Mouse (Mus musculus): ENCODE measurements around the gene Slc34a3. TPM values are rescaled to one million over a fixed set of nuclear protein-coding genes. Genes with fewer than 3 reads are reported as not detected.

Gene Slc34a3
- total RNA-seq, 1 experiment, result 0.67 TPM

- Histone ChIP-seq H3K9ac (ENCODE audit: insufficient read depth, low read depth, low read length, poor library complexity, severe bottlenecking) (peak overlapping the region; percentile 70), H3K4me3 (ENCODE audit: insufficient read depth in 1 of 2, low read depth in 1 of 2, low read length in 2 of 2, poor library complexity in 1 of 2, severe bottlenecking in 1 of 2) (peak overlapping the region; percentile 58 to 61), H3K36me3 (ENCODE audit: control insufficient read depth, insufficient read depth, low read length, poor library complexity, severe bottlenecking) (peaks cover 6% of the 10 kb centered on the region), H3K9me3 (ENCODE audit: control insufficient read depth, insufficient read depth, low read depth, low read length) (no peaks in the 10 kb centered on the region), H3K27ac (ENCODE audit: insufficient read depth, low read depth, low read length, poor library complexity, severe bottlenecking) (peak overlapping the region; percentile 68), H3K4me1 (ENCODE audit: control insufficient read depth in 2 of 2, insufficient read depth in 2 of 2, low read length in 2 of 2, poor library complexity in 1 of 2) (peaks cover 9 to 24% of the 10 kb centered on the region in 2 experiments; a peak in 3 of 4 replicates)
- TF ChIP-seq ZNF384 (IDR thresholded peaks at IDR 0.05; ENCODE audit: low read depth, low read length) (no peak), MAFK (IDR thresholded peaks at IDR 0.05; ENCODE audit: insufficient read depth, low read depth, low read length) (0 out of 2 replicates have a peak, but pooled peaks have one; percentile 20), ZC3H11A (IDR thresholded peaks at IDR 0.05; ENCODE audit: borderline replicate concordance, low read depth, low read length) (no peak), HCFC1 (IDR thresholded peaks at IDR 0.05; ENCODE audit: borderline replicate concordance, insufficient read depth, low read length) (peak; percentile 71; the same call in 1 of the 2 replicates)
- DNase-seq (ENCODE audit: low read depth, low spot score), result peak; percentile 82
- in situ Hi-C loops (cut with MboI; ENCODE audit: low sequenced_read_pairs in 2 of 2, unreplicated experiment in 2 of 2), result no loop called here
Measured at GRCm38 (mm10) chr2:25228431-25228889, 5.7 kb downstream of the Slc34a3 start.

GRCm38 (mm10) chr2:25227406-25227805 is 6.8 kb downstream of the Slc34a3 start:
- H3K27ac ChIP-seq (ENCODE audit: insufficient read depth, low read depth, low read length, poor library complexity, severe bottlenecking), result no peak overlapping the region
- DNase-seq (ENCODE audit: low read depth, low spot score), result no peak

DNA sequence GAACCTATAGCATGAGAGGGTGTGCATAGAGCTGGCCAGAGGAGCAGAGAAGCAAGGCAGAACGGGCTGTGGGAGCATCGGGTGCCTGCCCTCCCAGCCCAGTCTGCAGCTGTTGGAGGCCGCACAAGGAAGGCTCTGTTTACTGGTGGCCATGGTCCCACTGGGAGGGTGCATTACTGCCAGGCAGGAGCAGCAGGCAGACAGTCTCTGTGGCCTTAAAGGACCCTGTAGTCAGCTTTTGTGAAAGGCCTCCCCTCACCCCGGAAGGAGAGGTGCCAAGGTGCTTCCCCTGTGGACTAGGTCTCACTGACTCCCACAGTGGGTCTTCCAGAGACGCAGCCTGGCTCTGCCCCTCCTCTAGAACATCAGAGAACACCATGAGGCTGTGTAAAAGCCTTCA is 7.3 kb downstream of the Slc34a3 start:
- H3K4me1 ChIP-seq (ENCODE audit: control insufficient read depth in 2 of 2, insufficient read depth in 2 of 2, low read length in 2 of 2, poor library complexity in 1 of 2), result peaks cover 9 to 24% of the 10 kb centered on the region in 2 experiments; a peak in 3 of 4 replicates
- no peak for TF ChIP-seq MAFK (IDR thresholded peaks at IDR 0.05; ENCODE audit: insufficient read depth, low read depth, low read length)
- TF ChIP-seq CHD2 (IDR thresholded peaks at IDR 0.05; ENCODE audit: low read depth, low read length), result no peak
- no peak for TF ChIP-seq ZC3H11A (IDR thresholded peaks at IDR 0.05; ENCODE audit: borderline replicate concordance, low read depth, low read length)
- H3K9me3 ChIP-seq (ENCODE audit: control insufficient read depth, insufficient read depth, low read depth, low read length), result no peaks in the 10 kb centered on the region
- H3K4me3 ChIP-seq (ENCODE audit: insufficient read depth in 1 of 2, low read depth in 1 of 2, low read length in 2 of 2, poor library complexity in 1 of 2, severe bottlenecking in 1 of 2), result no peak overlapping the region
- DNase-seq (ENCODE audit: low read depth, low spot score), result no peak
- H3K9ac ChIP-seq (ENCODE audit: insufficient read depth, low read depth, low read length, poor library complexity, severe bottlenecking), result no peak overlapping the region
- H3K27ac ChIP-seq (ENCODE audit: insufficient read depth, low read depth, low read length, poor library complexity, severe bottlenecking), result no peak overlapping the region
- H3K36me3 ChIP-seq (ENCODE audit: control insufficient read depth, insufficient read depth, low read length, poor library complexity, severe bottlenecking), result peaks cover 18% of the 10 kb centered on the region
- in situ Hi-C loops (cut with MboI; ENCODE audit: low sequenced_read_pairs in 2 of 2, unreplicated experiment in 2 of 2), result no loop called here

More at GRCm38 (mm10) chr2:25227406-25227805, 6.8 kb downstream of the Slc34a3 start:
- TF ChIP-seq ZC3H11A (IDR thresholded peaks at IDR 0.05; ENCODE audit: borderline replicate concordance, low read depth, low read length), result no peak
- TF ChIP-seq CHD2 (IDR thresholded peaks at IDR 0.05; ENCODE audit: low read depth, low read length), result no peak
- TF ChIP-seq HCFC1 (IDR thresholded peaks at IDR 0.05; ENCODE audit: borderline replicate concordance, insufficient read depth, low read length), result no peak
- no peak for TF ChIP-seq MAFK (IDR thresholded peaks at IDR 0.05; ENCODE audit: insufficient read depth, low read depth, low read length)
- TF ChIP-seq ZNF384 (IDR thresholded peaks at IDR 0.05; ENCODE audit: low read depth, low read length), result no peak
- no peaks in the 10 kb centered on the region for H3K9me3 ChIP-seq (ENCODE audit: control insufficient read depth, insufficient read depth, low read depth, low read length)
- peaks cover 9 to 24% of the 10 kb centered on the region in 2 experiments; a peak in 3 of 4 replicates for H3K4me1 ChIP-seq (ENCODE audit: control insufficient read depth in 2 of 2, insufficient read depth in 2 of 2, low read length in 2 of 2, poor library complexity in 1 of 2)
- in situ Hi-C loops (cut with MboI; ENCODE audit: low sequenced_read_pairs in 2 of 2, unreplicated experiment in 2 of 2), result no loop called here
- peaks cover 14% of the 10 kb centered on the region for H3K36me3 ChIP-seq (ENCODE audit: control insufficient read depth, insufficient read depth, low read length, poor library complexity, severe bottlenecking)
- no peak overlapping the region for H3K4me3 ChIP-seq (ENCODE audit: insufficient read depth in 1 of 2, low read depth in 1 of 2, low read length in 2 of 2, poor library complexity in 1 of 2, severe bottlenecking in 1 of 2)
- no peak overlapping the region for H3K9ac ChIP-seq (ENCODE audit: insufficient read depth, low read depth, low read length, poor library complexity, severe bottlenecking)

DNA sequence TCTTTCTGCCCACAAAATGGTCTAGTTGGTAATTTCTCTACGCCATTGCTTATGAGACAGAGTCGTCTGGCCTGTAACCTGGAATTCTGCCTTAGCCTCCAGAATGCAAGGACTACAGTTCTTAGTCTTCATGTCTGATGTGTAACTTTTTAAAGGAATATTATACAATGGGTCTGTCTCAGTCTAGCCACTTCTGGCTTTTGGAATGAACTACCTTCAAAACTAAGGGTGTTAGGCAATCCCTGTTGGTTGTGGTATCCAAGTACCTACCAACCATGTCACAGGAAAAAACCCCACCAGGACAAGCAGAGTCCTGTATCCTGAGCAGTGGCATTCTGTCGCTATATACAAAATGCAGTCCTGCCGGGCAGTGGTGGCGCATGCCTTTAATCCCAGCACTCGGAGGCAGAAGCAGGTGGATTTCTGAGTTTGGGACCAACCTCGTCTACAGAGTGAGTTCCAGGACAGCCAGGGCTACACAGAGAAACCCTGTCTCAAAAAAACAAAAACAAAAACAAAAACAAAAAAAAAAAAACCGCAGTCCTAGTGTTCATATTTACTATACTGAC is 8.3 kb downstream of the Slc34a3 start:
- no peaks in the 10 kb centered on the region for H3K9me3 ChIP-seq (ENCODE audit: control insufficient read depth, insufficient read depth, low read depth, low read length)
- H3K4me3 ChIP-seq (ENCODE audit: insufficient read depth in 1 of 2, low read depth in 1 of 2, low read length in 2 of 2, poor library complexity in 1 of 2, severe bottlenecking in 1 of 2), result peak overlapping the region; percentile 68 to 88; a peak in 3 of 4 replicates
- in situ Hi-C loops (cut with MboI; ENCODE audit: low sequenced_read_pairs in 2 of 2, unreplicated experiment in 2 of 2), result no loop called here
- peaks cover 25% of the 10 kb centered on the region for H3K36me3 ChIP-seq (ENCODE audit: control insufficient read depth, insufficient read depth, low read length, poor library complexity, severe bottlenecking)
- H3K27ac ChIP-seq (ENCODE audit: insufficient read depth, low read depth, low read length, poor library complexity, severe bottlenecking), result peak overlapping the region; percentile 93; the same call in 1 of the 2 replicates
- TF ChIP-seq ZNF384 (IDR thresholded peaks at IDR 0.05; ENCODE audit: low read depth, low read length) (no peak), MAFK (IDR thresholded peaks at IDR 0.05; ENCODE audit: insufficient read depth, low read depth, low read length) (no peak), HCFC1 (IDR thresholded peaks at IDR 0.05; ENCODE audit: borderline replicate concordance, insufficient read depth, low read length) (no peak), CHD2 (IDR thresholded peaks at IDR 0.05; ENCODE audit: low read depth, low read length) (no peak), ZC3H11A (IDR thresholded peaks at IDR 0.05; ENCODE audit: borderline replicate concordance, low read depth, low read length) (no peak)
- H3K4me1 ChIP-seq (ENCODE audit: control insufficient read depth in 2 of 2, insufficient read depth in 2 of 2, low read length in 2 of 2, poor library complexity in 1 of 2), result peaks cover 6 to 24% of the 10 kb centered on the region in 2 experiments; a peak in 3 of 4 replicates
- H3K9ac ChIP-seq (ENCODE audit: insufficient read depth, low read depth, low read length, poor library complexity, severe bottlenecking), result peak overlapping the region; percentile 67; the same call in 1 of the 2 replicates
- no peak for DNase-seq (ENCODE audit: low read depth, low spot score)

Measured in ES-E14 (cell line).